Mouse (Mus musculus): ENCODE data around the gene Nes. TPM values are rescaled to one million over a fixed set of nuclear protein-coding genes. Genes with fewer than 3 reads are reported as not detected.

The Nes gene
- total RNA-seq, 1 experiment = 29.4 TPM

DNA sequence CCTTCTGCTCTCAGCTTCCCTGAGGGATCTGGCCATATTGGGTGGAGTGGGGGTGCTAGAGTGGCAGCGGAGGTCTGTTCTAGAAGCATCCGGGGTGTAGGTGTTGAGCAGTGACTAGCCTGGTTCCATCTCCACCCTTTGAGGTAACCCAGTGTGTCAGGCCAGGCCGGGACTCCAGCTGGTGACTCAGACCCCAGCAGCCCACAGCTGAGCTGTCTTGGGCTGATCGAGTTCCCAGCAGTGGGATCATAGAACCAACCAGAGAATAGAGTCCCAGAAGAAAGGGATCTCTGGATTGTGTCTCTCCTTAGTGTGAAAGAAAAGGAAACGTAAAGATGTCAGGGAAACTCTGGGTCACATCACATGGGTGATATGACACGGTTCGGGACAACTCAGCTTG, 11.5 kb upstream of the Nes start:
- peaks cover 4 to 6% of the 10 kb centered on the region in 2 experiments; a peak in 2 of 4 replicates for H3K4me1 ChIP-seq (ENCODE audit: control insufficient read depth in 2 of 2, insufficient read depth in 2 of 2, low read length in 2 of 2, poor library complexity in 1 of 2)
- no peak for TF ChIP-seq CHD2 (IDR thresholded peaks at IDR 0.05; ENCODE audit: low read depth, low read length)
- no peak for TF ChIP-seq MAFK (IDR thresholded peaks at IDR 0.05; ENCODE audit: insufficient read depth, low read depth, low read length)
- TF ChIP-seq HCFC1 (IDR thresholded peaks at IDR 0.05; ENCODE audit: borderline replicate concordance, insufficient read depth, low read length) = no peak
- H3K36me3 ChIP-seq (ENCODE audit: control insufficient read depth, insufficient read depth, low read length, poor library complexity, severe bottlenecking) = no peaks in the 10 kb centered on the region
- no peaks in the 10 kb centered on the region for H3K9me3 ChIP-seq (ENCODE audit: control insufficient read depth, insufficient read depth, low read depth, low read length)
- H3K9ac ChIP-seq (ENCODE audit: insufficient read depth, low read depth, low read length, poor library complexity, severe bottlenecking) = no peak overlapping the region
- H3K27ac ChIP-seq (ENCODE audit: insufficient read depth, low read depth, low read length, poor library complexity, severe bottlenecking) = no peak overlapping the region
- in situ Hi-C loops (cut with MboI; ENCODE audit: low sequenced_read_pairs in 2 of 2, unreplicated experiment in 2 of 2) = no loop called here
- H3K4me3 ChIP-seq (ENCODE audit: insufficient read depth in 1 of 2, low read depth in 1 of 2, low read length in 2 of 2, poor library complexity in 1 of 2, severe bottlenecking in 1 of 2) = no peak overlapping the region
- no peak for DNase-seq (ENCODE audit: low read depth, low spot score)

GRCm38 (mm10) chr3:87960191-87960585, 10.7 kb upstream of the Nes start:
- H3K36me3 ChIP-seq (ENCODE audit: control insufficient read depth, insufficient read depth, low read length, poor library complexity, severe bottlenecking) = no peaks in the 10 kb centered on the region
- TF ChIP-seq HCFC1 (IDR thresholded peaks at IDR 0.05; ENCODE audit: borderline replicate concordance, insufficient read depth, low read length) (no peak), MAFK (IDR thresholded peaks at IDR 0.05; ENCODE audit: insufficient read depth, low read depth, low read length) (no peak), ZNF384 (IDR thresholded peaks at IDR 0.05; ENCODE audit: low read depth, low read length) (no peak), CHD2 (IDR thresholded peaks at IDR 0.05; ENCODE audit: low read depth, low read length) (no peak), ZC3H11A (IDR thresholded peaks at IDR 0.05; ENCODE audit: borderline replicate concordance, low read depth, low read length) (no peak)
- no peak overlapping the region for H3K27ac ChIP-seq (ENCODE audit: insufficient read depth, low read depth, low read length, poor library complexity, severe bottlenecking)
- no peak for DNase-seq (ENCODE audit: low read depth, low spot score)
- in situ Hi-C loops (cut with MboI; ENCODE audit: low sequenced_read_pairs in 2 of 2, unreplicated experiment in 2 of 2) = no loop called here
- peak overlapping the region; percentile 58 to 62; a peak in 2 of 4 replicates for H3K4me3 ChIP-seq (ENCODE audit: insufficient read depth in 1 of 2, low read depth in 1 of 2, low read length in 2 of 2, poor library complexity in 1 of 2, severe bottlenecking in 1 of 2)
- peaks cover 4 to 6% of the 10 kb centered on the region in 2 experiments; a peak in 2 of 4 replicates for H3K4me1 ChIP-seq (ENCODE audit: control insufficient read depth in 2 of 2, insufficient read depth in 2 of 2, low read length in 2 of 2, poor library complexity in 1 of 2)
- no peak overlapping the region for H3K9ac ChIP-seq (ENCODE audit: insufficient read depth, low read depth, low read length, poor library complexity, severe bottlenecking)
- H3K9me3 ChIP-seq (ENCODE audit: control insufficient read depth, insufficient read depth, low read depth, low read length) = no peaks in the 10 kb centered on the region

- Histone ChIP-seq H3K27ac (ENCODE audit: insufficient read depth, low read depth, low read length, poor library complexity, severe bottlenecking) (no peak overlapping the region), H3K36me3 (ENCODE audit: control insufficient read depth, insufficient read depth, low read length, poor library complexity, severe bottlenecking) (no peaks in the 10 kb centered on the region), H3K9ac (ENCODE audit: insufficient read depth, low read depth, low read length, poor library complexity, severe bottlenecking) (peak overlapping the region; percentile 55; the same call in 1 of the 2 replicates), H3K4me1 (ENCODE audit: control insufficient read depth in 2 of 2, insufficient read depth in 2 of 2, low read length in 2 of 2, poor library complexity in 1 of 2) (peaks cover 4 to 6% of the 10 kb centered on the region in 2 experiments; a peak in 2 of 4 replicates), H3K9me3 (ENCODE audit: control insufficient read depth, insufficient read depth, low read depth, low read length) (no peaks in the 10 kb centered on the region), H3K4me3 (ENCODE audit: insufficient read depth in 1 of 2, low read depth in 1 of 2, low read length in 2 of 2, poor library complexity in 1 of 2, severe bottlenecking in 1 of 2) (peak overlapping the region; percentile 58 to 62)
- in situ Hi-C loops (cut with MboI; ENCODE audit: low sequenced_read_pairs in 2 of 2, unreplicated experiment in 2 of 2) = no loop called here
- peak; percentile 85 for TF ChIP-seq ZC3H11A (IDR thresholded peaks at IDR 0.05; ENCODE audit: borderline replicate concordance, low read depth, low read length)
- TF ChIP-seq HCFC1 (IDR thresholded peaks at IDR 0.05; ENCODE audit: borderline replicate concordance, insufficient read depth, low read length) = peak; percentile 54; the same call in 1 of the 2 replicates
- no peak for TF ChIP-seq ZNF384 (IDR thresholded peaks at IDR 0.05; ENCODE audit: low read depth, low read length)
- peak; percentile 96 for DNase-seq (ENCODE audit: low read depth, low spot score)
These were observed 10.2 kb upstream of the Nes start for GRCm38 (mm10) chr3:87960586-87961191.

- no peak overlapping the region for H3K27ac ChIP-seq (ENCODE audit: insufficient read depth, low read depth, low read length, poor library complexity, severe bottlenecking)
- in situ Hi-C loops (cut with MboI; ENCODE audit: low sequenced_read_pairs in 2 of 2, unreplicated experiment in 2 of 2) = no loop called here
- no peaks in the 10 kb centered on the region for H3K9me3 ChIP-seq (ENCODE audit: control insufficient read depth, insufficient read depth, low read depth, low read length)
- peak overlapping the region; percentile 68 for H3K9ac ChIP-seq (ENCODE audit: insufficient read depth, low read depth, low read length, poor library complexity, severe bottlenecking)
- H3K36me3 ChIP-seq (ENCODE audit: control insufficient read depth, insufficient read depth, low read length, poor library complexity, severe bottlenecking) = no peaks in the 10 kb centered on the region
- H3K4me3 ChIP-seq (ENCODE audit: insufficient read depth in 1 of 2, low read depth in 1 of 2, low read length in 2 of 2, poor library complexity in 1 of 2, severe bottlenecking in 1 of 2) = peak overlapping the region; percentile 60 to 68
- no peak for DNase-seq (ENCODE audit: low read depth, low spot score)
- peaks cover 7 to 18% of the 10 kb centered on the region in 2 experiments; a peak in 3 of 4 replicates for H3K4me1 ChIP-seq (ENCODE audit: control insufficient read depth in 2 of 2, insufficient read depth in 2 of 2, low read length in 2 of 2, poor library complexity in 1 of 2)
- no peak for TF ChIP-seq ZNF384 (IDR thresholded peaks at IDR 0.05; ENCODE audit: low read depth, low read length)
- TF ChIP-seq MAFK (IDR thresholded peaks at IDR 0.05; ENCODE audit: insufficient read depth, low read depth, low read length) = no peak
- peak; percentile 43; the same call in 1 of the 2 replicates for TF ChIP-seq ZC3H11A (IDR thresholded peaks at IDR 0.05; ENCODE audit: borderline replicate concordance, low read depth, low read length)
- TF ChIP-seq CHD2 (IDR thresholded peaks at IDR 0.05; ENCODE audit: low read depth, low read length) = no peak
These were observed 517 bp upstream of the Nes start for GRCm38 (mm10) chr3:87970184-87970938.

Data from ES-E14 (cell line).